10 mouse cellular contexts compared by ENCODE assay signal in genomic region chr9:45952890-45953289, GRCm38 (mm10). TPM values are rescaled to one million over a fixed set of nuclear protein-coding genes. Genes with fewer than 3 reads are reported as not detected.
A peak's percentile ranks its signal among the peaks of the same experiment; 100 is the strongest.
DNase-seq lines count a peak whose midpoint lies in the region; ATAC-seq and TF ChIP-seq lines count a peak whose summit lies in the region.
"Had no signal": no experiment of that assay in that cellular context is flagged by ENCODE, and none has a peak within 500 bp of the region (broad histone marks: within the 10 kb centered on the region; RNA-seq: fewer than 3 reads in every experiment).

No protein-coding gene starts in this region.

- 82% methylated on average over 7 of the region's 7 CpGs for WGBS in lung, postnatal 0 days

- no peak for TF ChIP-seq POLR2A in myocyte (IDR thresholded peaks at IDR 0.05; ENCODE audit: insufficient read length, low read depth)

- H3K79me2 ChIP-seq in myocyte (ENCODE audit: control insufficient read depth, insufficient read depth), result peaks cover 17% of the 10 kb centered on the region

- no peak for TF ChIP-seq CTCF in lung, postnatal 0 days (IDR thresholded peaks at IDR 0.05)

- H3K9ac ChIP-seq in lung, postnatal 0 days (replicated peaks; ENCODE audit: low read depth), result peak overlapping the region; percentile 98; the same call in 1 of the 2 replicates

- H3ac ChIP-seq in myocyte (ENCODE audit: control insufficient read depth, insufficient read length), result peak overlapping the region; percentile 83

- H3K27ac ChIP-seq in lung, postnatal 0 days (ENCODE audit: low read length), result peak overlapping the region; percentile 98; the same call in 1 of the 2 replicates

- H3K4me3 ChIP-seq in lung, postnatal 0 days (ENCODE audit: low read depth, low read length), result 0 out of 2 replicates have a peak overlapping the region, but pooled peaks have one; percentile 93
- peak overlapping the region; percentile 73 for H3K4me3 ChIP-seq in myocyte

- peaks cover 29% of the 10 kb centered on the region for H3K36me3 ChIP-seq in lung, postnatal 0 days (ENCODE audit: insufficient read depth, low read length)
- peaks cover 23% of the 10 kb centered on the region for H3K36me3 ChIP-seq in myocyte (ENCODE audit: control insufficient read depth, insufficient read depth)

- no peaks in the 10 kb centered on the region for H3K9me3 ChIP-seq in lung, postnatal 0 days (ENCODE audit: low read length)

- peak; percentile 92 for DNase-seq in heart, adult 11 months
- no peak for DNase-seq in heart, adult 9 months (ENCODE audit: low spot score in 2 of 2)
- no peak for DNase-seq in lung, postnatal 0 days (ENCODE audit: low spot score)
- no peak for DNase-seq in lung, postnatal 25 days (ENCODE audit: low spot score)
- DNase-seq in heart, postnatal 4 days, result peak; percentile 5
- DNase-seq in thymus, postnatal 36 days, result no peak
- DNase-seq: right cerebral cortex, postnatal 14 days had no signal

- no peaks in the 10 kb centered on the region for H3K27me3 ChIP-seq in lung, postnatal 0 days (replicated peaks; ENCODE audit: insufficient read depth, low read length)
- no peaks in the 10 kb centered on the region for H3K27me3 ChIP-seq in myocyte (ENCODE audit: control insufficient read depth, insufficient read depth, insufficient read length)

- ATAC-seq in lung, postnatal 0 days, result no peak
- no peak for ATAC-seq in megakaryocyte-erythroid progenitor cell, adult 5-6 weeks (replicated peaks; ENCODE audit: low FRiP score, low TSS enrichment, poor library complexity, severe bottlenecking)

- peaks cover 14% of the 10 kb centered on the region; the same call in 1 of the 2 replicates for H3K4me1 ChIP-seq in lung, postnatal 0 days (ENCODE audit: insufficient read depth, low read depth, low read length)

- TF ChIP-seq EP300 in lung, postnatal 0 days (IDR thresholded peaks at IDR 0.05), result no peak

- H3K4me2 ChIP-seq in lung, postnatal 0 days (replicated peaks; ENCODE audit: low read depth, low read length), result peak overlapping the region; percentile 81
- peak overlapping the region; percentile 94 for H3K4me2 ChIP-seq in myocyte (ENCODE audit: low read depth)

TF ChIP-seq in myocyte, 11 proteins besides CTCF, POLR2A, EP300 and RAD21:
- TF ChIP-seq MAX (IDR thresholded peaks at IDR 0.05; ENCODE audit: low read depth), result no peak
- TF ChIP-seq REST (IDR thresholded peaks at IDR 0.05; ENCODE audit: insufficient read depth, insufficient read length), result no peak
- TF ChIP-seq E2F4 (IDR thresholded peaks at IDR 0.05; ENCODE audit: insufficient read depth), result no peak
- no peak for TF ChIP-seq MYOD1 (IDR thresholded peaks at IDR 0.05; ENCODE audit: control insufficient read depth in 1 of 3, insufficient read length in 2 of 3, low read depth in 2 of 3)
- TF ChIP-seq POLR2AphosphoS2 (IDR thresholded peaks at IDR 0.05; ENCODE audit: insufficient read length, low read depth), result no peak
- TF ChIP-seq TCF12 (IDR thresholded peaks at IDR 0.05; ENCODE audit: insufficient read depth, poor library complexity, severe bottlenecking), result no peak
- TF ChIP-seq SRF (IDR thresholded peaks at IDR 0.05; ENCODE audit: control insufficient read depth, insufficient read length, low read depth), result no peak
- no peak for TF ChIP-seq CEBPB (IDR thresholded peaks at IDR 0.05; ENCODE audit: insufficient read depth, poor library complexity, severe bottlenecking)
- TF ChIP-seq TCF3 (IDR thresholded peaks at IDR 0.05; ENCODE audit: insufficient read length, low read depth), result no peak
- no peak for TF ChIP-seq USF1 (IDR thresholded peaks at IDR 0.05; ENCODE audit: low read depth)
- no peak for TF ChIP-seq MYOG (IDR thresholded peaks at IDR 0.05; ENCODE audit: control insufficient read depth in 1 of 3, insufficient read depth in 1 of 3, insufficient read length in 2 of 3, low read depth in 2 of 3)

RNA-seq across cellular contexts. Expression of gene Sidt2, which starts 2.2 kb away (rescaled TPM):
- 55.4 and 58.7 TPM in 2 replicates for polyA plus RNA-seq in lung, postnatal 0 days (2015; fragmentation: Nextera tagmentation; extraction: Ambion mirVana)
- total RNA-seq in heart, postnatal 4 days (2021), result 10 to 100 TPM; 57.1 to 67.0 TPM
- 59.9 TPM for polyA plus RNA-seq in myocyte (2012; fragmentation: generic; extraction: Trizol)
- total RNA-seq in megakaryocyte-erythroid progenitor cell, adult 5-6 weeks (2014; fragmentation: Nextera tagmentation), result 45.6 and 50.6 TPM in 2 replicates
- total RNA-seq in megakaryocyte-erythroid progenitor cell, adult 5-6 weeks (2017), result 10.8 and 29.2 TPM in 2 replicates

RNA-seq across cellular contexts. Expression of gene Tagln, which starts 17.0 kb away (rescaled TPM):
- polyA plus RNA-seq in lung, postnatal 0 days (2015; fragmentation: Nextera tagmentation; extraction: Ambion mirVana), result 153 and 184 TPM in 2 replicates
- total RNA-seq in heart, postnatal 4 days (2021), result 100 to 1,000 TPM; 111 to 124 TPM
- polyA plus RNA-seq in myocyte (2012; fragmentation: generic; extraction: Trizol), result 142 TPM
- not detected in 2 replicates for total RNA-seq in megakaryocyte-erythroid progenitor cell, adult 5-6 weeks (2014; fragmentation: Nextera tagmentation)
- total RNA-seq in megakaryocyte-erythroid progenitor cell, adult 5-6 weeks (2017), result not detected in 2 replicates
- total RNA-seq: hematopoietic stem cell, adult 5-6 weeks had no signal

RNA-seq across cellular contexts. Expression of gene Rnf214, which starts 46.2 kb away (rescaled TPM):
- 29.5 and 32.3 TPM in 2 replicates for polyA plus RNA-seq in lung, postnatal 0 days (2015; fragmentation: Nextera tagmentation; extraction: Ambion mirVana)
- 10 to 100 TPM; 36.3 to 39.4 TPM for total RNA-seq in heart, postnatal 4 days (2021)
- polyA plus RNA-seq in myocyte (2012; fragmentation: generic; extraction: Trizol), result 14.6 TPM
- 34.7 and 48.2 TPM in 2 replicates for total RNA-seq in megakaryocyte-erythroid progenitor cell, adult 5-6 weeks (2014; fragmentation: Nextera tagmentation)
- total RNA-seq in megakaryocyte-erythroid progenitor cell, adult 5-6 weeks (2017), result 22.6 and 26.0 TPM in 2 replicates

RNA-seq across cellular contexts. Expression of gene Pcsk7, which starts 46.6 kb away (rescaled TPM):
- polyA plus RNA-seq in lung, postnatal 0 days (2015; fragmentation: Nextera tagmentation; extraction: Ambion mirVana), result 21.1 and 22.3 TPM in 2 replicates
- 10 to 100 TPM; 20.6 to 25.2 TPM for total RNA-seq in heart, postnatal 4 days (2021)
- polyA plus RNA-seq in myocyte (2012; fragmentation: generic; extraction: Trizol), result 17.2 TPM
- total RNA-seq in megakaryocyte-erythroid progenitor cell, adult 5-6 weeks (2014; fragmentation: Nextera tagmentation), result 17.4 and 24.5 TPM in 2 replicates
- 11.9 and 15.8 TPM in 2 replicates for total RNA-seq in megakaryocyte-erythroid progenitor cell, adult 5-6 weeks (2017)

RNA-seq across cellular contexts. Expression of gene Pafah1b2, which starts 59.6 kb away (rescaled TPM):
- polyA plus RNA-seq in lung, postnatal 0 days (2015; fragmentation: Nextera tagmentation; extraction: Ambion mirVana), result 82.8 and 84.6 TPM in 2 replicates
- total RNA-seq in heart, postnatal 4 days (2021), result 100 to 1,000 TPM; 104 TPM
- 86.8 TPM for polyA plus RNA-seq in myocyte (2012; fragmentation: generic; extraction: Trizol)
- total RNA-seq in megakaryocyte-erythroid progenitor cell, adult 5-6 weeks (2014; fragmentation: Nextera tagmentation), result 26.5 and 36.8 TPM in 2 replicates
- 111 and 144 TPM in 2 replicates for total RNA-seq in megakaryocyte-erythroid progenitor cell, adult 5-6 weeks (2017)

Comparison
In these comparisons a context has a peak if more than half of its experiments do, and no peak if none do; other contexts are left out.
1. DNase-seq: peak in heart, adult 11 months (single experiment) and heart, postnatal 4 days (single experiment); none in heart, adult 9 months (0 of 2), lung, postnatal 0 days (single experiment), lung, postnatal 25 days (single experiment) and thymus, postnatal 36 days (0 of 2).
2. RNA of gene Tagln, which starts 17.0 kb away (total RNA-seq): 111 to 124 TPM in heart, postnatal 4 days; not detected in megakaryocyte-erythroid progenitor cell, adult 5-6 weeks; every median in the first group is over 100 times any median in the second.